Mouse (Mus musculus) bone marrow macrophage, adult 2 months (primary cell): ENCODE measurements around the gene C2cd2l. TPM values are rescaled to one million over a fixed set of nuclear protein-coding genes. Genes with fewer than 3 reads are reported as not detected.
A peak's percentile ranks its signal among the peaks of the same experiment; 100 is the strongest.

ENCODE experiments used
- H3K27ac ChIP-seq: 2 replicates; pipeline ENCODE4 v1.5.1; 2012; ENCODE audit warnings: low read depth, low read length; ENCODE audit not compliant: insufficient read depth
- H3K4me1 ChIP-seq: 2 replicates; pipeline ENCODE4 v1.6.1; 2012; ENCODE audit warnings: low read length; ENCODE audit not compliant: control insufficient read depth, insufficient read depth
- H3K4me3 ChIP-seq: 2 replicates; pipeline ENCODE4 v1.5.1; 2012; ENCODE audit warnings: mild to moderate bottlenecking, low read length, moderate library complexity; ENCODE audit not compliant: insufficient read depth
- CTCF ChIP-seq: IDR thresholded peaks from 2 replicates; pipeline ENCODE4 v1.5.1; 2012; ENCODE audit warnings: low read depth, mild to moderate bottlenecking, low read length, moderate library complexity
- POLR2A ChIP-seq: IDR thresholded peaks from 2 replicates; pipeline ENCODE4 v1.6.1; 2012; ENCODE audit warnings: mild to moderate bottlenecking, low read depth, low read length, borderline replicate concordance
- polyA plus RNA-seq: library from polyadenylated mRNA; stranded (reverse); fragments of >200 nt; gene quantifications from 2 replicates; pipeline ENCODE4 v1.2.4, GENCODE M21; 2012; ENCODE audit not compliant: missing spikeins, insufficient read depth, insufficient read length

The C2cd2l gene
- polyA plus RNA-seq, 1 experiment: 24.0 TPM

- peaks cover 16% of the 10 kb centered on the region for H3K4me1 ChIP-seq
- TF ChIP-seq CTCF (no peak), POLR2A (no peak)
- H3K27ac ChIP-seq: no peak overlapping the region
- H3K4me3 ChIP-seq: no peak overlapping the region
Observed at GRCm38 (mm10) chr9:44269973-44270372, 50.1 kb downstream of the C2cd2l start.

- no peak overlapping the region for H3K27ac ChIP-seq
- H3K4me3 ChIP-seq: no peak overlapping the region
- peaks cover 16% of the 10 kb centered on the region for H3K4me1 ChIP-seq
Observed at GRCm38 (mm10) chr9:44269077-44269476, 51.0 kb downstream of the C2cd2l start.

GRCm38 (mm10) chr9:44268432-44268831 lies 51.7 kb downstream of the C2cd2l start, which contains the start of gene Nlrx1:
Gene Nlrx1 (minus strand): TSS chr9:44268599.
- Histone ChIP-seq H3K4me3 (peak within 1 kb of the TSS; percentile 54), H3K4me1 (peaks cover 16% of the 10 kb centered on the region), H3K27ac (no peak within 1 kb of the TSS)
- no peak for TF ChIP-seq POLR2A
- TF ChIP-seq CTCF: no peak

More at GRCm38 (mm10) chr9:44269077-44269476, 51.0 kb downstream of the C2cd2l start:
- TF ChIP-seq POLR2A: no peak
- TF ChIP-seq CTCF: peak; percentile 46

- Histone ChIP-seq H3K4me1 (peaks cover 16% of the 10 kb centered on the region), H3K4me3 (peak overlapping the region; percentile 54), H3K27ac (no peak overlapping the region)
- TF ChIP-seq POLR2A: no peak
- peak; percentile 15; the same call in 1 of the 2 replicates for TF ChIP-seq CTCF
Observed at GRCm38 (mm10) chr9:44268027-44268360, 52.1 kb downstream of the C2cd2l start.

DNA sequence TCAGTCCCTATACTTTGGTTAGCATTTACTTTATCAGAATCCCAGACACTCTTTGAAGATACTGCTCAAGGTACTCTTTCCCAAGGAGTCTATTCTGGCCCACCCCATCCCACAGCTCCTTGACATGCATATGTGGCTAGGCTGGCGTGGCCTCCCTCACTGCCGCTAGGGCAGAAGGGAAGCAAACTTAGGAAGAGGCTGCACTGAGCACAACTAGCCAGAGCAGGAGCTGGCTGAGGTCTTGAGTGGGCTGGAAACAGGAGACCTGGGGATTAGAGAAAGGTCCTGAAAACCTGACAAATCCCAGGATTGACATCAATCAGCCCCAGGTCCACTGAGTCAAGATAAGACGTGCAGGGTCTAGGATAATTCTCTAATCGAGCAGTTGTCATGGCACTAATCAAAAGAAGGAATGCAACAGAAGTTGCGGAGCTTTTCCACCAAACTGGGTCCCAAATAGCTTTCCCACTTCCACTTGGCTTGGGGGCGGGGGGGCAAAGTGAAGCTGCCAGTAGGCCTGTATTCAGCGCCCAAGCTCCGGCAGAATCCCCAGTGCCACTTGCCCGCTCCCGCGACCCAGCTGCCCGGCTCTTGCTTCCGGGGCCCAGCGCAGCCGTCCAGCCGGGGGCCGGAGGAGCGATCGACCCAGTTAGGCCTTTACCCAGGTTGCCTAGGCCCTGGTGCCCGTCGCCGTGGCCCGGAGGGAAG lies 52.6 kb downstream of the C2cd2l start:
- H3K4me3 ChIP-seq: peak overlapping the region; percentile 54
- peaks cover 16% of the 10 kb centered on the region for H3K4me1 ChIP-seq
- no peak for TF ChIP-seq CTCF
- no peak for TF ChIP-seq POLR2A
- H3K27ac ChIP-seq: no peak overlapping the region

- H3K27ac ChIP-seq: no peak overlapping the region
- H3K4me3 ChIP-seq: no peak overlapping the region
- TF ChIP-seq CTCF (no peak), POLR2A (no peak)
- H3K4me1 ChIP-seq: peaks cover 16% of the 10 kb centered on the region
Observed at GRCm38 (mm10) chr9:44266478-44267226, 53.4 kb downstream of the C2cd2l start.

DNA sequence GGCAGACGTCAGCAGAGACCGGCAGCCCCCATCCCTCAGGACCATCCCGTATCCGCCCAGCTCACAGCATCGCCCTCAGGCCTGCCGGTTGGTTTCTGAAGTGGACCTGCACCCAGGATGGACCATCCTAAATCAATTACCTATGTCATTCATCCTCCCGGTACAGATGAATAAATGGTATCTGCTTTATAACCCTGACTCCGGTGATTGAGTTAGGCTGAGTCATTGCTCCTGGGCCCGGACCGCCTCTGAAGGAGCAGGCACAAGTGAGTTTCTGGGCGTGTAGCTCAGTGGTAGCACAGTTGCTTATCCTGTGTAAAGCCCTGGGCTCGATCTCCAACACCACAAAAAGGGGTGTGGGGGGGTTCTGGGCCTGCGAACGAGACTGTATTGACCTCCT lies 58.7 kb downstream of the C2cd2l start:
- H3K4me3 ChIP-seq: no peak overlapping the region
- H3K4me1 ChIP-seq: peaks cover 21% of the 10 kb centered on the region
- no peak overlapping the region for H3K27ac ChIP-seq
- TF ChIP-seq POLR2A (no peak), CTCF (no peak)

Other genes starting within 250 kb of the C2cd2l start
- not detected in 2 replicates for gene Mfrp, start 218.6 kb downstream of the C2cd2l start, polyA plus RNA-seq
- gene C1qtnf5, start 213.0 kb downstream of the C2cd2l start, polyA plus RNA-seq: not detected in 2 replicates
- gene Gm49380, start 206.8 kb downstream of the C2cd2l start, polyA plus RNA-seq: not detected in 2 replicates
- gene Rnf26, start 206.8 kb downstream of the C2cd2l start, polyA plus RNA-seq: 24.2 and 25.0 TPM in 2 replicates
- 0.29 TPM in 1 of 2 replicates, not detected in the other for gene Mcam, start 185.8 kb downstream of the C2cd2l start, polyA plus RNA-seq
- 143 and 171 TPM in 2 replicates for gene Cbl, start 86.2 kb downstream of the C2cd2l start, polyA plus RNA-seq
- gene Ccdc153, start 79.6 kb downstream of the C2cd2l start, polyA plus RNA-seq: not detected in 2 replicates
- gene Pdzd3, start 68.8 kb downstream of the C2cd2l start, polyA plus RNA-seq: not detected in 2 replicates
- 6.6 and 7.1 TPM in 2 replicates for gene Nlrx1, start 51.7 kb downstream of the C2cd2l start, polyA plus RNA-seq
- gene Abcg4, start 31.7 kb downstream of the C2cd2l start, polyA plus RNA-seq: not detected in 2 replicates
- 23.8 and 28.0 TPM in 2 replicates for gene Hinfp, start 14.6 kb downstream of the C2cd2l start, polyA plus RNA-seq
- 44.7 and 49.6 TPM in 2 replicates for gene Dpagt1, start 5.7 kb upstream of the C2cd2l start, polyA plus RNA-seq
- 43.6 and 57.0 TPM in 2 replicates for gene H2afx, start 14.4 kb upstream of the C2cd2l start, polyA plus RNA-seq
- 22.4 and 25.8 TPM in 2 replicates for gene Hmbs, start 23.9 kb upstream of the C2cd2l start, polyA plus RNA-seq
- gene Vps11, start 41.4 kb upstream of the C2cd2l start, polyA plus RNA-seq: 41.3 and 44.7 TPM in 2 replicates
- 32.8 and 33.6 TPM in 2 replicates for gene Hyou1, start 59.2 kb upstream of the C2cd2l start, polyA plus RNA-seq
- 9.4 and 11.5 TPM in 2 replicates for gene Slc37a4, start 76.6 kb upstream of the C2cd2l start, polyA plus RNA-seq
- 2,665 and 2,801 TPM in 2 replicates for gene Rps25, start 86.9 kb upstream of the C2cd2l start, polyA plus RNA-seq
- 64.9 and 82.4 TPM in 2 replicates for gene Trappc4, start 87.3 kb upstream of the C2cd2l start, polyA plus RNA-seq
- gene Ccdc84, start 98.3 kb upstream of the C2cd2l start, polyA plus RNA-seq: 39.3 and 50.2 TPM in 2 replicates
- gene Foxr1, start 120.9 kb upstream of the C2cd2l start, polyA plus RNA-seq: not detected in 2 replicates
- not detected in 2 replicates for gene Upk2, start 134.7 kb upstream of the C2cd2l start, polyA plus RNA-seq
- 6.7 and 9.5 TPM in 2 replicates for gene Bcl9l, start 162.5 kb upstream of the C2cd2l start, polyA plus RNA-seq
- not detected in 2 replicates for gene Cxcr5, start 241.6 kb upstream of the C2cd2l start, polyA plus RNA-seq